Mouse (Mus musculus) stomach, postnatal 0 days (tissue): ENCODE data around the gene C9orf72. TPM values are rescaled to one million over a fixed set of nuclear protein-coding genes. Genes with fewer than 3 reads are reported as not detected.

Source experiments
- ATAC-seq: fragments of 200-750 bp; cut with Nextera tagmentation; 2 replicates; pipeline ENCODE4 v1.8.0; 2017; ENCODE audit not compliant: low FRiP score, low TSS enrichment
- DNase-seq: peaks from one replicate; pipeline ENCODE4 v3.0.0-alpha.2; 2016; ENCODE audit warnings: low spot score
- H3K27ac ChIP-seq: fragments of 300-500 bp; sonication (generic); replicated peaks from 2 replicates; pipeline ENCODE4 v1.5.1; 2014; ENCODE audit warnings: mild to moderate bottlenecking, control low read depth
- H3K27me3 ChIP-seq: fragments of 300-500 bp; sonication (generic); 2 replicates; pipeline ENCODE4 v1.6.1; 2014; ENCODE audit warnings: low read length; ENCODE audit not compliant: control insufficient read depth, insufficient read depth
- H3K36me3 ChIP-seq: fragments of 300-500 bp; sonication (generic); 2 replicates; pipeline ENCODE4 v1.6.1; 2014; ENCODE audit warnings: low read length, mixed read lengths; ENCODE audit not compliant: control insufficient read depth, insufficient read depth
- H3K4me1 ChIP-seq: fragments of 300-500 bp; sonication (generic); replicated peaks from 2 replicates; pipeline ENCODE4 v1.6.1; 2014; ENCODE audit warnings: antibody characterized with exemption; ENCODE audit not compliant: control insufficient read depth, insufficient read depth
- H3K4me2 ChIP-seq: fragments of 300-500 bp; sonication (generic); replicated peaks from 2 replicates; pipeline ENCODE4 v1.6.1; 2014; ENCODE audit warnings: low read depth, mild to moderate bottlenecking, control low read depth, moderate library complexity
- H3K4me3 ChIP-seq: fragments of 300-500 bp; sonication (generic); 2 replicates; pipeline ENCODE4 v1.5.1; 2014; ENCODE audit warnings: low read depth, low read length, control low read depth
- H3K9ac ChIP-seq: fragments of 300-500 bp; sonication (generic); 2 replicates; pipeline ENCODE4 v1.6.1; 2014; ENCODE audit warnings: mild to moderate bottlenecking, low read length, control low read depth, mixed read lengths
- H3K9me3 ChIP-seq: fragments of 300-500 bp; sonication (generic); 2 replicates; pipeline ENCODE4 v1.6.1; 2016; ENCODE audit warnings: low read length; ENCODE audit not compliant: control insufficient read depth
- CTCF ChIP-seq: IDR thresholded peaks from 2 replicates; pipeline ENCODE4 v1.5.1; 2016; ENCODE audit warnings: antibody characterized with exemption, low read depth, mild to moderate bottlenecking, moderate library complexity
- EP300 ChIP-seq: optimal IDR thresholded peaks from 2 replicates; pipeline ENCODE3; 2016; ENCODE audit warnings: antibody characterized with exemption
- WGBS: fragments of 180-500 bp; shearing (Covaris S2); extraction: QIAGEN DNeasy Blood & Tissue Kit; methylation state at CpG from one replicate; pipeline ENCODE4 v1.1.7; 2014; 5-methylcytosine and 5-hydroxymethylcytosine counted together
- polyA plus RNA-seq: library from polyadenylated mRNA; unstranded; fragments of >200 nt; fragmentation: Nextera tagmentation; extraction: Ambion mirVana; gene quantifications from 2 replicates; pipeline ENCODE4 v1.2.1, GENCODE M21; 2015

C9orf72 gene
- polyA plus RNA-seq, 1 experiment from 2014 or later = 7.2 TPM

DNA sequence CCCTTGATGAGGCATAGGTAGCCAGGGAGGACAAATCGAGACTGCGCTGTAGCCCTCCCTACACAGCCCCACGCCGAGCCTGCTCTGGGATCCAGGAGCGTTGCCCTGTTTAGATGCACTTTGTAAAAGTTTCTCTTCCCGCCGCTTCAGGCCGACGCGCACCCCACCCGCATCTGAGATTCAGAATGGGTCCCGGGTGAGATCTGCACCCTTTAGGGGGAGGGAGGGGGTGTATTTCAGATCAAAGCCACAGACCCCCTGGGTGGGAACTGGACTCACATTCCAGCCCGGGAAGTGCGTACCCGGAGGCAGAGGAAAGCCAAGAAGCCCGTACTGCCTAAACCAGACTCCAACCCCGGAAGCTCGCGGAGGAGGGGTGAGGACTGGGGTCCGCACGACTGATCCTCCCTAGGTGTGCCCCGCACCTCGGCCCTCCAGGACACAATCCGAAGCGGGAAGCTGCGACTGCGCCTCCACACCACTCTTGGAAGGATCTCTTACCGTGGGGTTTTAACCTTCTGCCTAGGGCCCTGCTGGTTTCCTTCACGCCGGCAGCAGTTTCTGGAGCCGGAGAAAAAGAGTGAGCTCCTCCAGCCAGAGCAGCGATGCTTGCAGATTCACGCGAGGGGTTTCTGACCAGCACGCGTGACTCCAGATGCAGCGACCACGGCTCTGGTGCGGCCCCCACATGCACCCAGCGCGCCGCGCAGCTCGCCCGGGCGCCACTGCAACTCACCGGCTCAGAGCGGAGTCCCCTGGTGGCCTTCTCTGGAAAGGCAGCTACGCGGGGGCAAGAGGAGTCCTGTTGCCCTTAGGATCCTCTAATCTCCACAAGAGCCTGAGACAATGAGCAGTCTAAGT lies 69.0 kb downstream of the C9orf72 start, which contains the start of gene Mob3b:
Gene Mob3b (minus strand): TSS at position 734 of the 861 bp plus-strand sequence.
- H3K9me3 ChIP-seq = no peaks in the 10 kb centered on the region
- H3K27ac ChIP-seq = peak within 1 kb of the TSS; percentile 81
- peak within 1 kb of the TSS; percentile 68 for H3K4me3 ChIP-seq
- H3K4me1 ChIP-seq = no peaks in the 10 kb centered on the region
- no peaks in the 10 kb centered on the region for H3K27me3 ChIP-seq
- TF ChIP-seq EP300 (no peak), CTCF (peak; percentile 95)
- H3K36me3 ChIP-seq = no peaks in the 10 kb centered on the region
- peak within 1 kb of the TSS; percentile 85 for H3K4me2 ChIP-seq
- ATAC-seq (peak; percentile 75), DNase-seq (peak; percentile 91)
- H3K9ac ChIP-seq = peak within 1 kb of the TSS; percentile 76
- WGBS = under 1% methylated on average over 50 of the region's 50 CpGs

DNA sequence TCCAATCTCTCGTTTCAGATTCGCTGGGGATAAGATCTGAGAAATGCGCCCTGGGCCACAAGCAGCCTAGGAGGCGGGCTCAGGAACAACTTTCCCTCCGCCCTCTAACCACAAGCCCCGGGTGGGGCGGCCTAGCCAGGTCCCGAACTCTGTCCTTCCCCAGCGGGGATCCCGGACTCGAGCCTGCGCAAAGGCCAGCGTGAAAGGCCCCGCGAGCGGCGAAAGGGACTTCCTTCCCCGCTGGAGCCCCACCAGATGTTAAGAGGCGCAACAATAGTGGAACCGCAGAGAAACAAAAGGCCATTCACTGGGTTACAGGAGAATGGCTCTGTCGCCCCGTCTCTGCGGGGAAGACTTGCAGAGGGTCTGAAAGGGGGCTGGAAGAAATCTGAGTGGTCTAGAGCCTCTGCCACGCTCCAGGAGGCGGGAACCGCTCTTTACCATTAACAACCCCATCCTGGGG lies 69.8 kb downstream of the C9orf72 start:
- Histone ChIP-seq H3K4me1 (no peaks in the 10 kb centered on the region), H3K4me2 (peak overlapping the region; percentile 85), H3K9me3 (no peaks in the 10 kb centered on the region), H3K27me3 (no peaks in the 10 kb centered on the region), H3K4me3 (peak overlapping the region; percentile 68), H3K9ac (peak overlapping the region; percentile 76), H3K36me3 (no peaks in the 10 kb centered on the region), H3K27ac (peak overlapping the region; percentile 81)
- TF ChIP-seq EP300 (no peak), CTCF (no peak)
- WGBS = under 1% methylated on average over 26 of the region's 26 CpGs
- ATAC-seq (peak; percentile 74), DNase-seq (peak; percentile 81)

DNA sequence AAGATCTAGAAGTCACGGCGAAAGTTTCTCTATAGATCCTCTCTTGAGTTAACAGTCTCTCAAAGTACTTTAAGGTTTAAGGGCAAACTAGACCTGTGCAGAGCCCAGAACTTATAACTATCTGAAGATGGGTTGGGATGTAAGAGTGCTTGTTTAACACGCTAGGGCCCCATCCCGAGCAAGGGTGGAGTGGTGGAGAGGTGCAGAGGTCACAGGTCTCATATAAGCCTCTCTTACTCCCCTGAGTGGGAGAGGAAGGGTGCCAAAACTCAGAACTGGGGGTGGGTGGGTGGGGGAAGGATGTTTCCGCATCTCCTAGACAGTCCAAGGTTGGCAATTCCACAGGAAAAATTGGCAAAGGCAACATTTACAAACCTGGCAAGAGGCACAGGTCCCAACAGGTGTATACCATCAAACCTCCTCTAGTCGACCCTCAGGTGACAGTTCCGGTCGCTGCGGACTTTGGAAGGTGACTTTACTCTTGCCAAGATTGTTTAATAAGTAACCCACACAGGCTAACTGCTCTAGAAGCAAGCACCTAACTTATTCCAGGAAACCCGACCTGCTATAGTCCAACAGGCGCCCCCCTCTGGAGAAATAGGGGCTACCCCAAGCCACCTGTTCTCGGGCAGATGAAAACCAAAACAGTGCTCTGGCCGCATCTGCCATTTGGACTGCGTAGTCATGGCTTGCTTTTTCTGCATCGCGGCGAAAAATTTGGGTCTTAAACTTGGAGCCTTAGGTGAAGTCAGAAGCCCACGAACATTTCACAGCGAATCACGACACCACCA lies 70.6 kb downstream of the C9orf72 start:
- DNase-seq (peak; percentile 88), ATAC-seq (peak; percentile 81)
- TF ChIP-seq CTCF = peak; percentile 69
- TF ChIP-seq EP300 = no peak
- Histone ChIP-seq H3K27ac (peak overlapping the region; percentile 81), H3K9ac (peak overlapping the region; percentile 76), H3K36me3 (no peaks in the 10 kb centered on the region), H3K4me3 (peak overlapping the region; percentile 68), H3K9me3 (no peaks in the 10 kb centered on the region), H3K4me1 (no peaks in the 10 kb centered on the region), H3K4me2 (peak overlapping the region; percentile 85), H3K27me3 (no peaks in the 10 kb centered on the region)
- WGBS = 18% methylated on average over 20 of the region's 20 CpGs

DNA sequence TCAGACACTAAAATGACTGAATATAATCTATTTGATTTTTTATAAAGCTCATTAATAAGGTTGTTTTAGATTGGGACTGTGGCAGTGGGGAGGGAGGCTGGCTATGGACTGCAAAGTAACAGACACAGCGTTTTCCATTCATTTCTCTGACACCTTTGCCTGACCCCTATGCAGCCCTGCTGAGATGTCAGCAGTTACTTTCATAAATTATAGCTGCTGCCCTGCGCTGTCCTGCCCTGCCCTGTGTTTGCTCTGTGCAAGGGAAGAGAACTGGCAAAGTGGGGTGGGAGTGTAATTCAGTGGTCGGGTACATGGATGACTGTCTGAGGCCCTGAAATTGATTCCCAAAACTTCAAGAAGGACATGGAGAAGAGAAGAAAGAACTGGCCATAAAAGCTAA lies 71.9 kb downstream of the C9orf72 start:
- no peak overlapping the region for H3K27ac ChIP-seq
- H3K4me1 ChIP-seq = no peaks in the 10 kb centered on the region
- H3K9me3 ChIP-seq = no peaks in the 10 kb centered on the region
- H3K4me2 ChIP-seq = no peak overlapping the region
- DNase-seq = no peak
- TF ChIP-seq CTCF (no peak), EP300 (no peak)
- no peak overlapping the region for H3K4me3 ChIP-seq
- H3K9ac ChIP-seq = no peak overlapping the region
- no peaks in the 10 kb centered on the region for H3K27me3 ChIP-seq
- no peak for ATAC-seq
- H3K36me3 ChIP-seq = no peaks in the 10 kb centered on the region
- 40% methylated on average over 3 of the region's 3 CpGs for WGBS

DNA sequence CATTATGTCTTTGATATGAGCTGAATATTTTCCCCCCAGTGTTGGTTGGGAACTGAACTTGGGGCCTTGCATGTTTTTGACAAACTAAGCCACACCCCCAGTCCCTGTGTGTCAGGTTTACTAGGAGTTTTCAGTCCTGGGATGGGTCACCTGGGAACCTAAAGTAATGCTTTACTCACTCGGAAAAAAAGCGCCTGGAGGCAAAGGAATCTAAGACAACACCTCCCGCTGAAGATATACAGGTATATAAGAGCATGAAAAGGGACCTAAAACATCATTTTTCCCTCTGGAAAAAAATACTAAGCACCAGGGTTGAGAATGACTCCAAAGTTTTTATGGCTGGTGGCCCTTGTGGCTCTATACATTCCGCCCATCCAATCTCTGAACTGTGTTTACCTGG lies 74.2 kb downstream of the C9orf72 start, which contains the start of gene Ifnk:
Gene Ifnk (plus strand): TSS at position 301 of the 400 bp plus-strand sequence.
- 78% methylated on average over 4 of the region's 4 CpGs for WGBS
- ATAC-seq (no peak), DNase-seq (no peak)
- H3K27ac ChIP-seq = no peak within 1 kb of the TSS
- no peaks in the 10 kb centered on the region for H3K27me3 ChIP-seq
- no peak within 1 kb of the TSS for H3K9ac ChIP-seq
- no peaks in the 10 kb centered on the region for H3K4me1 ChIP-seq
- no peaks in the 10 kb centered on the region for H3K9me3 ChIP-seq
- TF ChIP-seq CTCF (no peak), EP300 (no peak)
- no peak within 1 kb of the TSS for H3K4me2 ChIP-seq
- H3K36me3 ChIP-seq = no peaks in the 10 kb centered on the region
- H3K4me3 ChIP-seq = no peak within 1 kb of the TSS
